Mouse (Mus musculus) neutrophil, adult 5-6 weeks (primary cell): Measurements from ENCODE around the gene Slc25a16. TPM values are rescaled to one million over a fixed set of nuclear protein-coding genes. Genes with fewer than 3 reads are reported as not detected.
"Not testable (repeated sequence)": the region's sequence is repeated elsewhere in the genome, so short reads cannot be mapped to it uniquely, and the experiment has no call there.

Experiments
- ATAC-seq: fragments of 151-379, 151-347 bp; 2 replicates; pipeline ENCODE4 v1.8.0; 2017; ENCODE audit warnings: mild to moderate bottlenecking, moderate TSS enrichment; ENCODE audit not compliant: insufficient number of reproducible peaks, poor library complexity, low FRiP score, severe bottlenecking; ENCODE audit errors: extremely low read depth
- total RNA-seq: library from RNA; stranded (forward); fragments of 200-1000 nt; gene quantifications from 2 replicates; pipeline ENCODE4 v1.2.3, GENCODE M21; 2017

Slc25a16 gene
- total RNA-seq, 1 experiment from 2014 or later = 18.5 TPM

- no peak for ATAC-seq
These were observed 22.4 kb upstream of the Slc25a16 start for GRCm38 (mm10) chr10:62898061-62898460.

- ATAC-seq = no peak
These were observed 20.3 kb upstream of the Slc25a16 start for GRCm38 (mm10) chr10:62900144-62900543.

- no peak for ATAC-seq
These were observed 18.6 kb upstream of the Slc25a16 start for GRCm38 (mm10) chr10:62901826-62902225.

DNA sequence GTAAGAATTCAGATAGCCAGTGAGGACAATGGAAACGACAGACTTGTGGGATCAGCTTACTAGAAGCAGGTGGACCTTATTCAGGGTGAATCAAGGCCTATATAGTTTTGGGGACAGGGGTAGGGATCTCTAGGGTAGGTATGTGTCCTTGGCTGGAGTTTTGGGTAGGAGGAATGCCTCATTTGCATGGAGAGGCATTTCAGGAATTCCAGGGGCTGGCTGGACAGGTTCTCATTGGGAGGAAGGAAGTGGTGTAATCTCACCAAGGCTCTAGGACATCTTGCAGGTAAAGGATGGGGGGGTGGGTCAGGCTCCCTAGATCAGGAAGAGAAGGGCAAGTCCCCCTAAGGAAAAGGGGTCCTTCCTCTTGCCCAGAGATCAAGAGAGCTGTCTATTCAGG lies 17.6 kb upstream of the Slc25a16 start:
- no peak for ATAC-seq

DNA sequence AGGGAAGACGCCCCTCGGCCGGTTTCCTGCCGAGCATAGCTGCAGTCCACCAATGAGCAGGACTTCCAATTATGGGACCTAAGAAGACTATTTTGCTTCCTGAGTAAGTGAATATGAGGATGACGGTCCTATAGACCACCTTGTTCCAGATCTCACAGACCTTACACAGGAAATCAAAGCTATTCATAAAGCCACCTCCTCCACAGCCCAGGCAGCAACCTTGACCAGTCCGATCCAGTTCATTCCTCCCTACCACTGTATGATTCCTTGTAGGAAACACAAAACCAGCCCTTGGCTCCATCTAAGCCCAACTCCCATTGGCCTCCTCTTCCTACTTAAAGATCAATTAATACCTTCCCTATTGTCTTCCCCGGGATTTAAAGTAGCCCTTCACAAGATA lies 14.1 kb upstream of the Slc25a16 start:
- ATAC-seq = no peak

GRCm38 (mm10) chr10:62908896-62909295 lies 11.5 kb upstream of the Slc25a16 start, which contains the start of gene Tet1:
Tet1 (minus strand) TSS chr10:62908996.
- not testable (repeated sequence) for ATAC-seq

DNA sequence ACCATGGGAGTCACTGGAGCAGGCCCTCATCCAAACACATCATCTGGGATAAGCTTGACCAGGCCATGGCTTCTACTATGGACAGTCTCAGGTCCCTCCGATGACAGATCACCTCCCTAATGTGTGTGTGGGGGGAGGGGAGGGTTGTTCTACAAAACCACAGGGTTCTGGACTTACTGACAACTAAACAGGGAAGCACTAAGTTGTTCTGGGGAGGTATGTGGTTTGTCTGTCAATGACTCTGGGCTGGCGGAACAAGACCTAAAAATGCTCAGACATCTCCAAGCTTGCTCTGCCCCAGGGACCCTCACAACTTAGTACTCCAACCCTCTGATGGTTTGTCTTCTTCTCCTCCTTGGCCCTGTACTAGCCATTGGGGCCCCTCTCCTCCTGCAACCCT lies 9.3 kb upstream of the Slc25a16 start:
- no peak for ATAC-seq

- no peak for ATAC-seq
These were observed 1.4 kb upstream of the Slc25a16 start for GRCm38 (mm10) chr10:62918985-62919384.

DNA sequence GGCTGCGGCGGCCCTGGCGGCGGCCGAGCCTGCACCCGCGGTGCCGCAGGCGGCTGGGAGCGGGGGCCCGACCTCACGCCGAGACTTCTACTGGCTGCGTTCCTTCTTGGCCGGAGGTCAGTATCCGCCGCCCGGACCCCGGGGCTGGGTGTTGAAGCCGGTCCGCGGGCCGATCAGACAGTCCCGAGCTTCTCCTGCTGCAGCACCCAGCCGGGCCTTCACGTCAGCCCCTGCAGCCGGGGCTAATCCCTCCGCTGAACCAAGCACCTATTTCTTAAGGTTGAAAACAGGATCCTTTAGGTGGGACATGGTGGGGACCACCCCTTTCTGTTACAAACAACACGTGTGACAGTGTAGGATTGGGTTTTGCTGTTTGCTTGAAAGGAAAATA lies 328 bp downstream of the Slc25a16 start:
- ATAC-seq = no peak

DNA sequence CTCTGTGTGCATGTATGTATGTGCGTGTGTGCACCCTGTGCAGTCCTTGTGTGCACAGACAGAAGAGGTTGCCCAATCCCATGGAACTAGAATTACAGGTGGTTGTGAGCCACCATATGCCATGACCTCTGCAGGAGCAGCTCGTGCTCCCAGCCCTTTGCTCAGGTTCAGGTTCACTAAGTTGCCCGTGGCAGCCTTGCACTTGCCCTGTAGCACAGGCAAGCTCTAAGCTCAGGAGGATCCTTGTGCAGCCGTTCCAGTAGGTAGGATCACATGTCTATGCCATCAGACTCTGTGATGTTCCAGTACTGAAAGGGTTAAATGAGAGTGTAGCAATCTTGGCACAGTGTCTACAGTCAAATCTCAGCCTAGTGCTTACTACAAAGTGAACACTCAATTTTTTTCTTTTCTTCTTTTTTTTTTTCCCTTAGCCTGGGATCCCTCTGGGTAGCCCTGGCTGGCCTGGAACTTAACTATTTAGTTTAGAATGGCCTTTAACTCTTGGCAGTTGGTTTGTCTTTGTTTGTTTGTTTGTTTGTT lies 3.7 kb downstream of the Slc25a16 start:
- ATAC-seq = no peak

GRCm38 (mm10) chr10:62932381-62932780 lies 11.9 kb downstream of the Slc25a16 start:
- ATAC-seq = no peak

- ATAC-seq = no peak
These were observed 24.6 kb downstream of the Slc25a16 start for GRCm38 (mm10) chr10:62944975-62945580.

DNA sequence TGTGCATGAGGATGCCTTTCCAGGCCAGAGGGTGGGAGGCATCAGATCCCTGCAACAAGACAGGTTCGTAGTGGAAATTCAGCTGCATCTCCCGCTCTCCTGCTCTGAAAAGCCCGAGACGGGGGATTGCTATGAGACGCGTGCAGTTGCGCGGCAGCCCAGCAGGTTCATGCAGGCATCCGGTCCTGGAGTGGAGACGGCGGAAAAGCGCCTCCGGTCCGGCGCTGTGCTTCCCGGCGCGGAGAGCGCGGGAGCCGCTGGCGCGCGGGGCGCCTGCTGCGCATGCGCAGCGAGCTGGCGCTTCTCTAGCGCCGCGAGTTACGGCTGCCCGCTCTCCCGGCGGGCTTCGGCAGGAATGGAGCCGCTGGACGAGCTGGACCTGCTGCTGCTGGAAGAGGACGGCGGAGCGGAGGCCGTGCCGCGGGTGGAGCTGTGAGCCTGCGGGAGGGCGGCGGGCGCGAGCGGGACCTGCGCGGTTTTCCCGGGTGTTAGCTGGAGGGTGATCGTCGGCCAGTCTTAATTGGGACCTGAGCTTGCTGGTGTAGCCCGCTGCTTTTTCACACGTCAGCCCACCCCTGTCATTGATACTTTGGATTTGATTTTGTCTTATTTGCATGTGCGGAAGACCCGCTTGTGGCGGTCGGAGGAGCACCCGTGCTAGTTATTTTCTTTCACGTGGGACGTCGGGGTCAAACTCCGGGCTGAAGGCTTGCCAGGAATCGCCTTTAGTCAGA lies 26.5 kb downstream of the Slc25a16 start, which contains the start of gene Dna2:
Gene Dna2, plus strand, starts transcription at position 289 of the 734 bp plus-strand sequence.
- no peak for ATAC-seq

- peak; percentile 93 for ATAC-seq
These were observed 28.1 kb downstream of the Slc25a16 start for GRCm38 (mm10) chr10:62948551-62948950.

- no peak for ATAC-seq
These were observed 43.5 kb downstream of the Slc25a16 start for GRCm38 (mm10) chr10:62963956-62964355.

- ATAC-seq = no peak
These were observed 45.4 kb downstream of the Slc25a16 start for GRCm38 (mm10) chr10:62965796-62966195.

- ATAC-seq = no peak
These were observed 45.9 kb downstream of the Slc25a16 start for GRCm38 (mm10) chr10:62966291-62966690.

DNA sequence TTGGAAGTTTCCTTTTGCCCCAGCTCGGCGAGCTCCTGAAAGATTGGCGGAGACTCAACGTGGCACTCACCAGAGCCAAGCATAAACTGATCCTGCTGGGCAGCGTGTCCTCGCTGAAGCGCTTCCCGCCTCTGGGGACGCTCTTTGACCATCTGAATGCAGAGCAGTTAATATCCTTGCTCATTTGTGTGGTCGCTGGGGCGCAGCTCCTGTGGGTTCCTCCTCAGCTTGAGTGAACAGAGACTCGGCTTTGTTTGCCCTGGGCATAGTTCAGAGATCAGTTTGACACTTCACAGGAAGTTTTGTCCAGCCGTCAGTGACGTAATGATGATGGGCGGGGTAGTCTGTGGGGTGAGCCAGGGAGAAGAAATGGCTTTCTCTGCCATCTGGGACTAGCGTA lies 51.4 kb downstream of the Slc25a16 start:
- ATAC-seq = peak; percentile 95

DNA sequence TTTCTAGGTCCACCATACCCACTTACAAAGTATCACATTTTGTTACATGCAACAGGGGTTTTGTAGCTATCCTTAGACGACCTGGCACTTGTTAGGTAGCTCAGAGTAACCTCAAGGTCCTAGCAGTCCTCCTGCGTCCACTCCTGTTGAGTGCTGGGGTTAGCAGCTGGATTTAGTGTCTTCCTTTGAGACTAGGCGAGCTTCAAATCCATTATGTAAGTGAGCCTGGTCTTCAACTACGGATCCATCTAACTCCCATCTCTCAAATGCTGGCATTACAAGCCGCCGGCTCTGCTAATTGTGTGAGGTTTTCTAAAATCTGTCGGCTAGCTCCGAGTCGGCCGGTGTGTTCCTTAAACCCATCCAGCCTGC lies 59.2 kb downstream of the Slc25a16 start:
- ATAC-seq = no peak
